Mouse (Mus musculus): ENCODE results near the gene Trappc3l.

DNA sequence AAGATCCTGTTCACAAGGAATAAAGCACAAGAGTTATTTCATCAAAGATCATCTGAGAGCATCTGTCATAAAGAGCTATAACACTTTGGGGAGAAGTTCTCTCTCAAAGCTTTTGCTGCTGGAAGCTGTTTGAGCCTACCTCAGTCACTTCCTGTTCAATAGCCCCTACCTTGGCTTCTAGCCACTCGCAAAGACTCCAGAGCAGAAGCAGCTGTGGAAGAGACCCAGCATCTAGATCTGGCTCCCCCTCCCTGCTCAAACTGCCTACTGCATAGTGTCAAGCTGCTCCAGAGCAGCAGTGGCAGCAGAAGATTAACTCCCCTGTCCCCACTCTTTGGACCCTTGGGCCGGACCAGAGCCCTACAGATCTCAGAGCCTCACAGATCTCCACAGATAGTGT lies 16.6 kb downstream of the Trappc3l start:
- TF ChIP-seq CTCF (IDR thresholded peaks at IDR 0.05; ENCODE audit: extremely low read depth, insufficient read depth, low read length) (no peak), POLR2A (IDR thresholded peaks at IDR 0.05; ENCODE audit: extremely low read depth, insufficient read depth, low read length) (no peak)
